Mouse (Mus musculus) heart, adult 2 months (tissue): ENCODE data around the gene Gm42715.

Source experiments
- CTCF ChIP-seq: fragments of 200-600 bp; IDR thresholded peaks from 2 replicates; pipeline ENCODE4 v1.8.1; 2022; ENCODE audit warnings: antibody characterized with exemption, mild to moderate bottlenecking, moderate library complexity
- EP300 ChIP-seq: fragments of 200-500 bp; IDR thresholded peaks from 2 replicates; pipeline ENCODE4 v1.6.1; 2011; ENCODE audit warnings: low read depth, low read length, control low read depth; ENCODE audit not compliant: insufficient read depth

DNA sequence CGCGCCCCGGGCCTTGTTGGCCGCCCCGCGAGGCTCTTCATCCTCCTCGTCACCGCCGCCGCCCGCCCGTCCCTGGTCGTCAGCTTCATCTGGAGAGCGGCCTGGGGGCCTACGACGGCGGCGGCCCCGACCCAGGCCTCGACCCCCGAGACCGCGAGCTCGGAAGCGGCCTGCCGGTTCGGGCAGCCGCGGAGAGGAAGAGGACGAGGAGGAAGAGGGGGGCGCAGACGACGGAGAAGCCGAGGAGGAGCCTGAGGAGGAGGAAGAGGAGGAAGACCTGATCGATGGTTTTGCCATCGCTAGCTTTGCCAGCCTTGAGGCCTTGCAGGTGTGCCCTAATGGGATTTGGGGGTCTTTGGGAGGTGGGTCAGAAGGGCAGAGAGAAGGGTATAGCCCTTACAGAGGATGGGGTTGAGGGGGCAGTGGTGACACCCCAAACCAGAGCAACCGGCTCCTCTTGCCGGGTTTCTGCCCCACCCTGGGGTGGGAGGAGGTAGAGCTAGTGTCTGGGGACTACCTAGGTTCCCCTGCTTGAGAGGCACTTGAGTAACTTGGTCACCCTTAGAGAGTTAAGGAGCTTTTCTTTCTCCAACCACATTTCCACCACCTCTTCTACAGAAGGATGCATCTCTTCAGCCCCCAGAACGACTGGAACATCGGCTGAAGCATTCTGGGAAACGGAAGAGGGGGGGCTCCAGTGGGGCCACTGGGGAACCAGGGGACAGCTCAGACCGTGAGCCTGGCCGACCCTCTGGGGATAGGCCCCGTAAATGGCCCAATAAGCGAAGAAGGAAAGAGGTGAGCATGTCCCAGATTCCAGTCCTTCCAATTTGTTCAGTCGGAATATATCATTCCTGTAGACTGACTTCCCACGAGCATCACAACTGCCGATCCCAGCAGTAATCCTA, 39.8 kb upstream of the Gm42715 start:
- no peak for TF ChIP-seq CTCF
- TF ChIP-seq EP300 = no peak
